In genomic region chr2:173113796-173114195, GRCm38 (mm10) we compare ENCODE assay signal across 12 mouse cellular contexts. TPM values are rescaled to one million over a fixed set of nuclear protein-coding genes. Genes with fewer than 3 reads are reported as not detected.
"Had no signal": no experiment of that assay in that cellular context is flagged by ENCODE, and none has a peak within 500 bp of the region (broad histone marks: within the 10 kb centered on the region; RNA-seq: fewer than 3 reads in every experiment).

No protein-coding gene starts in this region.

RNA-seq across cellular contexts. Expression of gene Ctcfl, which starts 5.5 kb away (rescaled TPM):
- total RNA-seq: layer of hippocampus, adult 8-10 months; layer of hippocampus, postnatal 14 days; left cerebral cortex, adult 18-20 months; left cerebral cortex, postnatal 14 days; megakaryocyte progenitor cell, adult 5-6 weeks had no signal
- polyA plus RNA-seq: limb, embryonic 14.5 days; lung, postnatal 0 days; myocyte; neural tube, embryonic 11.5 days had no signal

RNA-seq across cellular contexts. Expression of gene Pck1, which starts 39.1 kb away (rescaled TPM):
- total RNA-seq: layer of hippocampus, postnatal 14 days; left cerebral cortex, adult 18-20 months; left cerebral cortex, postnatal 14 days; megakaryocyte progenitor cell, adult 5-6 weeks had no signal
- polyA plus RNA-seq: limb, embryonic 10.5 days; midbrain, embryonic 13.5 days; myocyte; neural tube, embryonic 11.5 days; neural tube, embryonic 15.5 days had no signal
